Mouse (Mus musculus): ENCODE measurements around the gene Pdss2. TPM values are rescaled to one million over a fixed set of nuclear protein-coding genes. Genes with fewer than 3 reads are reported as not detected.

The Pdss2 gene
- polyA plus RNA-seq, 1 experiment from 2014 or later: 13.4 TPM

DNA sequence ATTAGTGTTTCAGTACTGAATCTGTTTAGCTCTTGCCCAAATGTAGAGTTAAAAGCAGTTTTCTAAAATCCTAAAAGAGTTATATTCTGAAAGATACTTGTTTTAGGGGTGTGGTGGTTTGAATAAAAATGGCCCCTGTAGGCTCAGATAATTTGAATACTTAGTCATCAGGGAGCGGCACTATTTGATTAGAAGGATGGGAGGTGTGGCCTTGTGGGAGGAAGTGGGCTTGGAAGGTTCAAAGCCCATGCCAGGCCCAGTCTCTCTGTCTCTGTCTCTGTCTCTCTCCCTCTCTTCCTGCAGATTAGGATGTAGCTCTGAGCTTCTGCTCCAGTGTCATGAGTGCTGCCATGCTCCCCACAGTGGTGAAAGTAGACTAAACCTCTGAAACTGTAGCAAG, 5.1 kb downstream of the Pdss2 start:
- H3K9ac ChIP-seq (ENCODE audit: low read length): no peak overlapping the region
- no peak overlapping the region for H3K27ac ChIP-seq (replicated peaks; ENCODE audit: low read depth, low read length)
- WGBS: 91% methylated on average over 1 of the region's 1 CpGs
- no peak overlapping the region for H3K4me2 ChIP-seq (ENCODE audit: low read depth, severe bottlenecking)
- no peak overlapping the region for H3K4me3 ChIP-seq (ENCODE audit: low read depth, low read length)
- DNase-seq (ENCODE audit: low spot score) (no peak), ATAC-seq (ENCODE audit: insufficient number of reproducible peaks, low FRiP score, low TSS enrichment, low read depth) (no peak)
- no peaks in the 10 kb centered on the region for H3K27me3 ChIP-seq (ENCODE audit: control insufficient read depth, insufficient read depth, low read length)
- H3K4me1 ChIP-seq (ENCODE audit: control insufficient read depth, insufficient read depth, low read length): no peaks in the 10 kb centered on the region
- H3K9me3 ChIP-seq (ENCODE audit: control insufficient read depth, low read length): no peaks in the 10 kb centered on the region
- H3K36me3 ChIP-seq (ENCODE audit: control insufficient read depth, insufficient read depth, low read length): no peaks in the 10 kb centered on the region

DNA sequence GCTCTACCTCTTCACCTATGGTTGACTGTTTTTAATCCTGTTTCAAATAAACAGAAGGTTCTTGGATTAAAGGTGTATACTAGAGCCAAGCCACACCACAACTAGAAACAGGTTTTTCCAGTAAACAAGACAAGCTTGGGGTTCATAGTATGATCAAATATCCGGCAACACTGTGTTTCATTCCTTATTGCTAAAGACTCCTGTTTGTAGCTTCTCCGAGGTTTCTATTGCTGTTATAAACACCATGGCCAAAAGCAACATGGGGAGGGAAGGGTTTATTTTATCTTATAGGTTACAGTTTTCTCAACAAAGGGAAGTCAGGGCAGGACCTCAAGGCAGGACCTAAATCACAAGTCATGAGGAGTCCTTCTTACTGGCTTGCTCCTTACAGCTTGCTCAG, 8.0 kb downstream of the Pdss2 start:
- no peak for DNase-seq (ENCODE audit: low spot score)
- H3K4me1 ChIP-seq (ENCODE audit: control insufficient read depth, insufficient read depth, low read length): no peaks in the 10 kb centered on the region
- no peak for ATAC-seq (ENCODE audit: insufficient number of reproducible peaks, low FRiP score, low TSS enrichment, low read depth)
- H3K4me3 ChIP-seq (ENCODE audit: low read depth, low read length): no peak overlapping the region
- 88% methylated on average over 2 of the region's 2 CpGs for WGBS
- no peak overlapping the region for H3K4me2 ChIP-seq (ENCODE audit: low read depth, severe bottlenecking)
- no peaks in the 10 kb centered on the region for H3K36me3 ChIP-seq (ENCODE audit: control insufficient read depth, insufficient read depth, low read length)
- no peak overlapping the region for H3K9ac ChIP-seq (ENCODE audit: low read length)
- no peaks in the 10 kb centered on the region for H3K27me3 ChIP-seq (ENCODE audit: control insufficient read depth, insufficient read depth, low read length)
- H3K27ac ChIP-seq (replicated peaks; ENCODE audit: low read depth, low read length): no peak overlapping the region
- H3K9me3 ChIP-seq (ENCODE audit: control insufficient read depth, low read length): no peaks in the 10 kb centered on the region

DNA sequence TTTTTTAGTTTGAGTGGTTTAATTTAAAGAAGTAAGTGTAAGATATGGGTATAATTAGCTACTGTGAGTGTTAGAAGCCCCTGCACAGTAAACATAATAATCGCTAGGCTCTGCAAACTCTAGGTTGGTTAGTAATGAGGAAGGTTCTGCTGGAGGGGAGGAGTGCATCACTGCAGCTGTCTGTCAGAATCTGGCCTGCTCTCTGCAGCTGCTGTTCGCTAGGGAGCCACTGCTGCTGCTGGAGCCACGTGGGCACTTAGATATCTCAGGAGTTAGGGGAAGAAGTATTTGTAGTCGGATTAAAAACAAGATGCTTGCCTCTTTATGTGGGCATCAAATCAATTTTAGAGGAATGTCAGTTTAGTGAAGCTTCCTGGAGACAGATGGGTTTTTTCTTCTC, 13.2 kb downstream of the Pdss2 start:
- no peak for ATAC-seq (ENCODE audit: insufficient number of reproducible peaks, low FRiP score, low TSS enrichment, low read depth)
- H3K27me3 ChIP-seq (ENCODE audit: control insufficient read depth, insufficient read depth, low read length): no peaks in the 10 kb centered on the region
- 60% methylated on average over 4 of the region's 4 CpGs for WGBS

DNA sequence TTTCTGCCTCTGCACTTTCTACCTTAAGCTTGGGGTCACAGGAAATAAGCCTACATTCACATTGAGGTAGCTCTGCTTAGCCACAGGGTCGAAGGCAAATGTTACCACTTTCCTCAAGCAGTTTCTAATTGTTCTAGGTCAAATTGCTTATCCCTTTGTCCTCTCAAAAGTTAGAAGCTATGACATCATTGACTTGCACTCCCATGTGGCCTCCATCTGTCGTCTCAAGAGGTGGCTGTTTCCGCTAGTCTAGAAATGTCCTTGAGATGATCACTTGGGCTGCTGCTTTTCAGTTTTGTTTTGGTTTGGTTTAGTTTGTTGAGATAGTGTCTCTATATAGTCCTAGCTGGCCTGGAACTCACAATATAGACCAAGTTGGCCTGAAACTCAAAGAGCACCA, 13.7 kb downstream of the Pdss2 start:
- Histone ChIP-seq H3K4me1 (ENCODE audit: control insufficient read depth, insufficient read depth, low read length) (no peaks in the 10 kb centered on the region), H3K9ac (ENCODE audit: low read length) (no peak overlapping the region), H3K4me2 (ENCODE audit: low read depth, severe bottlenecking) (no peak overlapping the region), H3K9me3 (ENCODE audit: control insufficient read depth, low read length) (no peaks in the 10 kb centered on the region), H3K27me3 (ENCODE audit: control insufficient read depth, insufficient read depth, low read length) (no peaks in the 10 kb centered on the region), H3K27ac (replicated peaks; ENCODE audit: low read depth, low read length) (no peak overlapping the region), H3K4me3 (ENCODE audit: low read depth, low read length) (no peak overlapping the region), H3K36me3 (ENCODE audit: control insufficient read depth, insufficient read depth, low read length) (no peaks in the 10 kb centered on the region)
- DNase-seq (ENCODE audit: low spot score) (no peak), ATAC-seq (ENCODE audit: insufficient number of reproducible peaks, low FRiP score, low TSS enrichment, low read depth) (no peak)
- WGBS: 81% methylated on average over 3 of the region's 3 CpGs

More for the DNA sequence above, 13.2 kb downstream of the Pdss2 start:
- Histone ChIP-seq H3K36me3 (ENCODE audit: control insufficient read depth, insufficient read depth, low read length) (no peaks in the 10 kb centered on the region), H3K9ac (ENCODE audit: low read length) (no peak overlapping the region), H3K4me3 (ENCODE audit: low read depth, low read length) (no peak overlapping the region), H3K4me2 (ENCODE audit: low read depth, severe bottlenecking) (no peak overlapping the region), H3K27ac (replicated peaks; ENCODE audit: low read depth, low read length) (no peak overlapping the region), H3K4me1 (ENCODE audit: control insufficient read depth, insufficient read depth, low read length) (no peaks in the 10 kb centered on the region), H3K9me3 (ENCODE audit: control insufficient read depth, low read length) (no peaks in the 10 kb centered on the region)
- DNase-seq (ENCODE audit: low spot score): no peak

DNA sequence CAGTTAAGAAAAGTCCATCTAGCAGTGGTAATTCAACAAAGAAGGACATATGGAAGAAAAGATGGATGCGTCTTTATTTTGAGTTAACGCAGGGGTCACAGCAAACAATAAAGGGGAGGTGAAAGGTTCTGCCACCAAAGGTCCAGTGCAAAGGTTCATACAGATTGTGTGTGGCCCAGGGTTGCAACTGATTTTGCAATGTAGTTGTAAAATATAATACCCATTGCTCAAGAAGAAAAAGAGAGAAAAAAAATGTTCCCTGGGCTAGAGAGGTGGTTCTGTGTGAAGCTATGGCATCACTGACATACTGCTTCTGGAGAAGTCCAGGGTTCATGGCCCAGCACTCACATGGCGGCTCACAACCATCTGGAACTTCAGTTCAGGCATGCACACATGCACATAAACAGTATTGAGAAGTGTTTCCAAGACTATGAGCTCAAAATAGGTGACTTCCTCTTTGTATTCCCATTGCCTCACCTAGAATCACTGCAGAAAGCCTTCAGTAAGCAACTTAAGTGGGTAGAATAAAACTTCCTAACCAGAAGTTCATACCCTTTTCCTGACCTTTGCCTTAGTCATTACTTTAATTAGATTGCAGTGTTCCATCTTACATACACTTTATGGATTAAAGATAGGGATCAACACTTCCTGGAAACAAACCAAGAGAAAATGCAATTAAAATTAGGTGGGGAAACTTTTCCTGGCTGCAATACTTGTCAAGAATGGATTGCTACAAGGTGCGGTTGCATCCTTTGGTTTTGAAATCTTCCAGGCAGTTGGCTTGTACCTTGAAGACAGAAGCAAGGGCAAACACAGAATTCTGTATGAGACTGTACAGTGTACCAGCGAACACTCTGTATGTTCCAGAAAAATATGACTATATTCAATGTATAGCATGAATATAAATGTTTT, 14.7 kb downstream of the Pdss2 start:
- 92% methylated on average over 5 of the region's 5 CpGs for WGBS
- H3K4me2 ChIP-seq (ENCODE audit: low read depth, severe bottlenecking): no peak overlapping the region
- ATAC-seq (ENCODE audit: insufficient number of reproducible peaks, low FRiP score, low TSS enrichment, low read depth) (no peak), DNase-seq (ENCODE audit: low spot score) (no peak)
- no peaks in the 10 kb centered on the region for H3K9me3 ChIP-seq (ENCODE audit: control insufficient read depth, low read length)
- H3K27ac ChIP-seq (replicated peaks; ENCODE audit: low read depth, low read length): no peak overlapping the region
- no peaks in the 10 kb centered on the region for H3K36me3 ChIP-seq (ENCODE audit: control insufficient read depth, insufficient read depth, low read length)
- no peak overlapping the region for H3K4me3 ChIP-seq (ENCODE audit: low read depth, low read length)
- H3K4me1 ChIP-seq (ENCODE audit: control insufficient read depth, insufficient read depth, low read length): no peaks in the 10 kb centered on the region
- H3K27me3 ChIP-seq (ENCODE audit: control insufficient read depth, insufficient read depth, low read length): no peaks in the 10 kb centered on the region
- no peak overlapping the region for H3K9ac ChIP-seq (ENCODE audit: low read length)

DNA sequence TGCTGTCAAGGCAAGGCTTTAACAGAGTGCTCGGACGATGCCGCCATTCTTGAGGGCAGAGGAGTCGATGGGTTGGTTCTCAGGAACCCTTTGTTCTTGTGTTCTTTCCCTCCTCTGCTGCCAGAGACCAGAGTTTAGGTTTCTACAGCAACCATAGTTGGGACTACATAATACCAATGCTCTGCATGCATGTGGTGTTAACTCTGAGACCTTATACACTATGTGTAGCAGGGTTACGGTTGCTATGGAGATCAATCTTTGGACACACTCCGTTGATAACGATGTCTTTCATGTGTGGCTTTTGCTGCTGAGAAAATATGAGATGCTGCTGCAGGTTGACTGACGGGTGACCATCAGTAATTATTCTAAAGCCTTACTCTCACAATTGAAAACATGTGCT, 20.9 kb downstream of the Pdss2 start:
- Histone ChIP-seq H3K4me3 (ENCODE audit: low read depth, low read length) (no peak overlapping the region), H3K36me3 (ENCODE audit: control insufficient read depth, insufficient read depth, low read length) (no peaks in the 10 kb centered on the region), H3K4me1 (ENCODE audit: control insufficient read depth, insufficient read depth, low read length) (peaks cover 7% of the 10 kb centered on the region; the same call in 1 of the 2 replicates), H3K27ac (replicated peaks; ENCODE audit: low read depth, low read length) (no peak overlapping the region), H3K4me2 (ENCODE audit: low read depth, severe bottlenecking) (no peak overlapping the region), H3K27me3 (ENCODE audit: control insufficient read depth, insufficient read depth, low read length) (no peaks in the 10 kb centered on the region), H3K9ac (ENCODE audit: low read length) (no peak overlapping the region), H3K9me3 (ENCODE audit: control insufficient read depth, low read length) (no peaks in the 10 kb centered on the region)
- no peak for ATAC-seq (ENCODE audit: insufficient number of reproducible peaks, low FRiP score, low TSS enrichment, low read depth)
- DNase-seq (ENCODE audit: low spot score): no peak
- 91% methylated on average over 8 of the region's 8 CpGs for WGBS

DNA sequence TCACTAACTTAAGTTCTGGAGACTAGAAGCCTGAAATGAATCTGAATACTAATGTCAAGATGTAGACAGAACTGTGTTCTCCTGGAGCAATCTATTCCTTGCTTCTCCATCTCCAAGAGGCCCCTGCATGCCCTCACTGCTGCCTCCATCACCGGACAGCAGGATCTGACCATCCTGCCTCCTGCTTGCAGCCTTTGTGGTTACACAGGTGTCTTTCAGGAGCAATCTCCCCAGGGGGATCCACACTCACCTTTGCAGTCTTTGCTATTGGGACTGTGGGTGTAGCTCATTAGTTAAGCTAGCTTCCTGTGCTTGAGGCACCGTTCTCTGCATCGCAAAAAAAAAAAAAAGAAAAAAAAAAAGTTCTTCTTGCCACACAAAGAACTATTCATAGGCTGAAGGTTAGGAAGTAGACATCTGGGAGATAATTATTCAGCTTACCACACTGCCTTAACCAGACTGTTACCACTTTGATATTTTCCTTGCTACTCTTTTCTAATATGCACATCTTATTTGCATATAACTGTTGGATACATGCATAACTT, 23.0 kb downstream of the Pdss2 start:
- no peak overlapping the region for H3K9ac ChIP-seq (ENCODE audit: low read length)
- ATAC-seq (ENCODE audit: insufficient number of reproducible peaks, low FRiP score, low TSS enrichment, low read depth): no peak
- no peaks in the 10 kb centered on the region for H3K9me3 ChIP-seq (ENCODE audit: control insufficient read depth, low read length)
- WGBS: 33% methylated on average over 3 of the region's 3 CpGs
- H3K27me3 ChIP-seq (ENCODE audit: control insufficient read depth, insufficient read depth, low read length): no peaks in the 10 kb centered on the region
- H3K4me1 ChIP-seq (ENCODE audit: control insufficient read depth, insufficient read depth, low read length): peaks cover 7% of the 10 kb centered on the region; the same call in 1 of the 2 replicates
- no peak for DNase-seq (ENCODE audit: low spot score)
- no peak overlapping the region for H3K4me2 ChIP-seq (ENCODE audit: low read depth, severe bottlenecking)
- H3K4me3 ChIP-seq (ENCODE audit: low read depth, low read length): no peak overlapping the region
- no peak overlapping the region for H3K27ac ChIP-seq (replicated peaks; ENCODE audit: low read depth, low read length)
- H3K36me3 ChIP-seq (ENCODE audit: control insufficient read depth, insufficient read depth, low read length): no peaks in the 10 kb centered on the region

DNA sequence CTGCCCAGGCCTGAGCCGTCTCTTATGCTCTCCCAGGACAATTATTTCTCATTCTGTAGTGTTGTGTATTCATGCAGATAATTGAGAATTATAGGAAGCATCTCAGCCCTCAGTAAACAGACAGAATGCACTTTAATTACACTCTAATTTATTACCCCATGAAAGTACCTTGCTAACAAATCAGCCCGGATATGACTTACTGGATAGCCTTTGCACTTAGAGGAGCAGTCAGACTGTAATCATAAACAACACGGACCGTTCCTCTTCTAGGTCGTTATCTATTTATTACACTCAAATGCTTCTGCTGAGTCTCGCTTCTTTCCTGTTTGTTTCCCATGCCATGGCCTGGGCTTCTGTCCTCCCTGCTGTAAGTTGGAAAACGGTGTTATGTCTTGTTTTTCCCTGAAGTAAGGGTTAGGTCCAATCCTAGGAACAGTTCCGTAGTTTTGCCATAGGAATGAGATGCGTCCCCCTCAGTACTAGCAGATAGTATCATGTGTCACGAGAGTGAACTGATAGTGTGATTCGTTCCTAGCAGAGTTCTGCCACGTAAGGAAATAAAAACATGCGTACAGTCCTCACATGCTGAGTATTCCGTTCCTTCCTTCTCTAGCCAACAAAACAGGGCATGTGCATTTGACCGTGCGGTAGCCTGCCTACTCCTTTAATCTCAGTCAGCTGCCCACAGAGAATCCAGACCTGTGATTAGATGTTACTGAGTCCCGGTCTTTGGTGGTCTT, 24.3 kb downstream of the Pdss2 start:
- H3K9ac ChIP-seq (ENCODE audit: low read length): no peak overlapping the region
- no peaks in the 10 kb centered on the region for H3K9me3 ChIP-seq (ENCODE audit: control insufficient read depth, low read length)
- ATAC-seq (ENCODE audit: insufficient number of reproducible peaks, low FRiP score, low TSS enrichment, low read depth): no peak
- H3K36me3 ChIP-seq (ENCODE audit: control insufficient read depth, insufficient read depth, low read length): no peaks in the 10 kb centered on the region
- WGBS: 53% methylated on average over 17 of the region's 17 CpGs
- no peak for DNase-seq (ENCODE audit: low spot score)
- H3K4me3 ChIP-seq (ENCODE audit: low read depth, low read length): no peak overlapping the region
- no peaks in the 10 kb centered on the region for H3K27me3 ChIP-seq (ENCODE audit: control insufficient read depth, insufficient read depth, low read length)
- H3K27ac ChIP-seq (replicated peaks; ENCODE audit: low read depth, low read length): no peak overlapping the region
- no peak overlapping the region for H3K4me2 ChIP-seq (ENCODE audit: low read depth, severe bottlenecking)
- H3K4me1 ChIP-seq (ENCODE audit: control insufficient read depth, insufficient read depth, low read length): peaks cover 7% of the 10 kb centered on the region; the same call in 1 of the 2 replicates
